Mouse (Mus musculus): Measurements from ENCODE around the gene 4930469K13Rik. TPM values are rescaled to one million over a fixed set of nuclear protein-coding genes. Genes with fewer than 3 reads are reported as not detected.
A peak's percentile ranks its signal among the peaks of the same experiment; 100 is the strongest.

Gene 4930469K13Rik
- polyA plus RNA-seq, 1 experiment from 2014 or later, result not detected

DNA sequence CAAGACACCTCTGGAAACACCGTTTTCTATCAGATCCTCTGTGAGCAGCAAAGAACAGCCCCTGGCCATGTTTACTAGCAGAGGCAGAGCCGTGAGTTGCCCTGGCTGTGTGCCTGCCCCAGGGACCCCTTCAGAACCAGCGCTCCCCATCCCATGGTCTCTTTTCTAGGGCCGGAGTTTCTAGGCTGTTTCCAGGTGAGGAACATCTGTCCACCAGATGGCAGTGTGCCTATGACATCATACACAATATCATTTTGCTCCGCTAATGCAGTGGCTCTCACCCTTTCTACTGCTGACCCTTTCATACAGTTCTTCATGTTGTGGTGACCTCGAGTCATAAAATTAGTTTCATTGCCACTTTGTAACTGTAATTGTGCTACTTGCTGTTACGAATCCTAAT is 169.7 kb downstream of the 4930469K13Rik start:
- 46% methylated on average over 7 of the region's 7 CpGs for WGBS
- no peak for ATAC-seq (replicated peaks; ENCODE audit: low FRiP score)
- H3K27me3 ChIP-seq (replicated peaks; ENCODE audit: control insufficient read depth, insufficient read depth, low read length), result no peaks in the 10 kb centered on the region
- H3K4me1 ChIP-seq (replicated peaks; ENCODE audit: control insufficient read depth, insufficient read depth, low read length), result no peaks in the 10 kb centered on the region; the same call in 1 of the 2 replicates
- H3K9me3 ChIP-seq (ENCODE audit: control insufficient read depth, low read length), result no peaks in the 10 kb centered on the region
- H3K4me3 ChIP-seq (ENCODE audit: low read depth, low read length), result no peak overlapping the region
- no peak overlapping the region for H3K9ac ChIP-seq (ENCODE audit: low read depth, low read length)
- no peak overlapping the region for H3K4me2 ChIP-seq
- no peak overlapping the region for H3K27ac ChIP-seq (ENCODE audit: low read depth, low read length)
- no peak for DNase-seq (ENCODE audit: low spot score)
- H3K36me3 ChIP-seq (ENCODE audit: control insufficient read depth, insufficient read depth, low read length), result no peaks in the 10 kb centered on the region

- Histone ChIP-seq H3K4me3 (ENCODE audit: low read depth, low read length) (no peak overlapping the region), H3K36me3 (ENCODE audit: control insufficient read depth, insufficient read depth, low read length) (no peaks in the 10 kb centered on the region), H3K9ac (ENCODE audit: low read depth, low read length) (no peak overlapping the region), H3K4me1 (replicated peaks; ENCODE audit: control insufficient read depth, insufficient read depth, low read length) (no peaks in the 10 kb centered on the region; the same call in 1 of the 2 replicates), H3K4me2 (no peak overlapping the region), H3K9me3 (ENCODE audit: control insufficient read depth, low read length) (no peaks in the 10 kb centered on the region), H3K27me3 (replicated peaks; ENCODE audit: control insufficient read depth, insufficient read depth, low read length) (no peaks in the 10 kb centered on the region), H3K27ac (ENCODE audit: low read depth, low read length) (no peak overlapping the region)
- no peak for DNase-seq (ENCODE audit: low spot score)
- 71% methylated on average over 4 of the region's 4 CpGs for WGBS
- ATAC-seq (replicated peaks; ENCODE audit: low FRiP score), result no peak
Measured at GRCm38 (mm10) chr11:33927836-33928235, 170.5 kb downstream of the 4930469K13Rik start.

DNA sequence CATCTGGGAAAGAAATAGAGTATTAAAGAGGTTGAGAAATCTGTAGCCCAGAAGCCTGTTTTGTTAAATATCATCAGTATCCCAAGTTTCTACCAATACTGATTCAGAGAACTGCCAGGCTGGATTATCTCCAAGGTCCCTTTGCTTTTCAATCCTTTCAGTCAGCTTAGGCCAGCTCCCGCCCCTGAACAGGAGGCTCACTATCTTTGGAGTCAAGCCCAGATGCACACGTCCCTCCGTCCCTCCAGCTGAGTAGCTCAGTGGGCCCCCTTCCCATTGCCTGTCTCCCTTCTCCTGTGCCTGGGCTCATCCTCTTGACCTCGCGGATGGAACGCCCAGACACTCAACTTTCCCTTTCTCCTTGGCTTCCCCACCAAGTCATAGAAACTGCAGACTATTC is 171.0 kb downstream of the 4930469K13Rik start:
- Histone ChIP-seq H3K9me3 (ENCODE audit: control insufficient read depth, low read length) (no peaks in the 10 kb centered on the region), H3K27ac (ENCODE audit: low read depth, low read length) (no peak overlapping the region), H3K36me3 (ENCODE audit: control insufficient read depth, insufficient read depth, low read length) (no peaks in the 10 kb centered on the region), H3K27me3 (replicated peaks; ENCODE audit: control insufficient read depth, insufficient read depth, low read length) (no peaks in the 10 kb centered on the region), H3K9ac (ENCODE audit: low read depth, low read length) (no peak overlapping the region), H3K4me2 (no peak overlapping the region), H3K4me3 (ENCODE audit: low read depth, low read length) (no peak overlapping the region), H3K4me1 (replicated peaks; ENCODE audit: control insufficient read depth, insufficient read depth, low read length) (no peaks in the 10 kb centered on the region; the same call in 1 of the 2 replicates)
- ATAC-seq (replicated peaks; ENCODE audit: low FRiP score) (no peak), DNase-seq (ENCODE audit: low spot score) (no peak)
- 60% methylated on average over 6 of the region's 6 CpGs for WGBS

DNA sequence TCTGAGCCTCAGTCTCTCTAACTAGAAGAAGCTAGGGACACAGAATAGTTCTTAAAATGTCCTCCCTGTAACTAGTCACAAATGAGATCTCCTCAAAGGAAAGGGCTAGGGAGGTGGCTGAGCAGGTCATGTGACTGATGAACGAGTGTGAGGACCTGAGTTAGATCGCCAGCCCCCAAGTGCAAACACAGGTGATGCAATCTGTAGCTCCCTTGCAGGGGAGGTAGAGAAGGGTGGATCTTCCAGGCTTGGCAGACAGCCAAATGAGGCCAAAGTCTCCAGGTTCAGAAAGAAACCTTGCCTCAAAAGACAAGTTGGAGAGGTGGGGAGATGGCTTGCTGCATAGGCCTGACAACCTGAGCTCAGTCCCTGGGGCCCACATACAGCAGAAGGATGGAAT is 171.8 kb downstream of the 4930469K13Rik start:
- Histone ChIP-seq H3K4me3 (ENCODE audit: low read depth, low read length) (no peak overlapping the region), H3K4me2 (no peak overlapping the region), H3K9ac (ENCODE audit: low read depth, low read length) (no peak overlapping the region), H3K27me3 (replicated peaks; ENCODE audit: control insufficient read depth, insufficient read depth, low read length) (no peaks in the 10 kb centered on the region), H3K9me3 (ENCODE audit: control insufficient read depth, low read length) (no peaks in the 10 kb centered on the region), H3K36me3 (ENCODE audit: control insufficient read depth, insufficient read depth, low read length) (no peaks in the 10 kb centered on the region), H3K4me1 (replicated peaks; ENCODE audit: control insufficient read depth, insufficient read depth, low read length) (no peaks in the 10 kb centered on the region; the same call in 1 of the 2 replicates), H3K27ac (ENCODE audit: low read depth, low read length) (no peak overlapping the region)
- 30% methylated on average over 2 of the region's 2 CpGs for WGBS
- ATAC-seq (replicated peaks; ENCODE audit: low FRiP score) (peak; percentile 31), DNase-seq (ENCODE audit: low spot score) (no peak)

- H3K27me3 ChIP-seq (replicated peaks; ENCODE audit: control insufficient read depth, insufficient read depth, low read length), result no peaks in the 10 kb centered on the region
- no peak overlapping the region for H3K9ac ChIP-seq (ENCODE audit: low read depth, low read length)
- 84% methylated on average over 8 of the region's 8 CpGs for WGBS
- H3K9me3 ChIP-seq (ENCODE audit: control insufficient read depth, low read length), result no peaks in the 10 kb centered on the region
- no peaks in the 10 kb centered on the region; the same call in 1 of the 2 replicates for H3K4me1 ChIP-seq (replicated peaks; ENCODE audit: control insufficient read depth, insufficient read depth, low read length)
- no peaks in the 10 kb centered on the region for H3K36me3 ChIP-seq (ENCODE audit: control insufficient read depth, insufficient read depth, low read length)
- ATAC-seq (replicated peaks; ENCODE audit: low FRiP score), result no peak
- no peak overlapping the region for H3K4me2 ChIP-seq
- no peak for DNase-seq (ENCODE audit: low spot score)
- H3K27ac ChIP-seq (ENCODE audit: low read depth, low read length), result no peak overlapping the region
- no peak overlapping the region for H3K4me3 ChIP-seq (ENCODE audit: low read depth, low read length)
Measured at GRCm38 (mm10) chr11:33925778-33926177, 172.6 kb downstream of the 4930469K13Rik start.

Other genes starting within 250 kb of the 4930469K13Rik start
- gene Kcnmb1, start 135.5 kb downstream of the 4930469K13Rik start, polyA plus RNA-seq (2014; fragmentation: Nextera tagmentation; extraction: Ambion mirVana), result 0.14 and 0.25 TPM in 2 replicates
- gene Kcnip1, start 105.4 kb downstream of the 4930469K13Rik start, polyA plus RNA-seq (2014; fragmentation: Nextera tagmentation; extraction: Ambion mirVana), result 1.2 and 2.0 TPM in 2 replicates
- 13.3 and 16.0 TPM in 2 replicates for gene Lcp2, start 51.6 kb downstream of the 4930469K13Rik start, polyA plus RNA-seq (2014; fragmentation: Nextera tagmentation; extraction: Ambion mirVana)
- not detected in 2 replicates for gene Foxi1, start 109.5 kb upstream of the 4930469K13Rik start, polyA plus RNA-seq (2014; fragmentation: Nextera tagmentation; extraction: Ambion mirVana)
- 0.25 and 0.27 TPM in 2 replicates for gene Fam196b, start 216.3 kb upstream of the 4930469K13Rik start, polyA plus RNA-seq (2014; fragmentation: Nextera tagmentation; extraction: Ambion mirVana)

Data from liver, embryonic 11.5 days (tissue).